Mouse (Mus musculus): ENCODE data around the gene Yeats2.
A peak's percentile ranks its signal among the peaks of the same experiment; 100 is the strongest.
"Not testable (repeated sequence)": the region's sequence is repeated elsewhere in the genome, so short reads cannot be mapped to it uniquely, and the experiment has no call there.

Gene Yeats2

DNA sequence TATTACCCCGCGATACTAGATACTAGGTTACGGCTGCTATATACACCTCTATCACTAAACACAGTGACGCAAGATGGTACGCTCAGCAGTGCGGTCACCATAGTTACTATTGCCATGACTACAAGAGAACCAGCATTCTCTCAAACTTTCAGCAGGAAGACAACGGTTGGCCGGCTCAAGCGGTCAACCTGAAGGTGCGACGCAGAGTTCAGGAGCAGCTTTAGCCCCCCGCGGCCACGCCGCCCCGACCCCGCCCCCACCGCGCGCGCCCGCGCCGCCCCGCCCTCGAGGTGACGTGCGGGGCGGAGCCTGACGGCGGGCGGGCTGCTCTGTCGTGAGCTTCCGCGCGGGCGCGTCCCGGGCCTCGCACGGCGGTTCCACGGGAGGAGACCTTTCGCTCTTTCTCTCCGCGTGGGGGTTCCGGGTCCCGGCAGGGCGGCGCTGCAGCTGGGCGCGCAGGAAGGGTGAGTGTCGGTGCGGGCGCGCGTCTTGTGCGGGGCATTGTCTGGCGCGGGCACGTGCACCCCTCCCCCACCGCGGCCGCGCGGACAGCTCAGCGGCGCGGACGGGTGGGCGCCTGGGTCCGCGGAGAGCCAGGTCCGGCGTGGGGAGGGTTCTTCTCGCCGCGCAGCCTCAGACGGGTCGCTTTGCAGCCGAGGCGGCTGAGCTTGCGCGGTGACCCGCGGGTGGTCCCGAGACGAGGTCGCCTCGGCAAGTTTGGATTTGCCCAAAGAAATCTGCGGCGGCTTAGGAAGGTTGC lies at the start of gene Yeats2:
Gene Yeats2 (plus strand): TSS at position 292 of the 760 bp plus-strand sequence.
- peak; percentile 70 for DNase-seq (ENCODE audit: low spot score)

DNA sequence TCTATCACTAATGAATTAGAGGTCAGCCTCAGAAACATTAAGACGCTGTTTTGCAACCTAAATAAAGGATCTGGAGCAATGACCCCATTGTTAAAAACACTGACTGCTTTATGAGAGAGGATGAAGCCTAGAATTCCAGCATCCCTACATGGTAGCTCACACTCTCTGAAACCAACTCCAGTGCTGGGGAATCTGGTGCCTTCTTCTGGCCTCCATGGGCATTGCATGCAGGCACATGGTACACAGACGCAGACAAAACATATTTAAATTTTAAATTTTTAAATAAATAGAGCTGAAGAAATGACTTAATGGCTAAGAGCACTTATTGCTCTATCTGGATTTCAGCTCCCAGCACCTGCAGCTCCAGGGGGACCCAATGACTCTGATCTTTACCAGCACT lies 44.9 kb upstream of the Yeats2 start:
- DNase-seq (ENCODE audit: low spot score) = no peak

DNA sequence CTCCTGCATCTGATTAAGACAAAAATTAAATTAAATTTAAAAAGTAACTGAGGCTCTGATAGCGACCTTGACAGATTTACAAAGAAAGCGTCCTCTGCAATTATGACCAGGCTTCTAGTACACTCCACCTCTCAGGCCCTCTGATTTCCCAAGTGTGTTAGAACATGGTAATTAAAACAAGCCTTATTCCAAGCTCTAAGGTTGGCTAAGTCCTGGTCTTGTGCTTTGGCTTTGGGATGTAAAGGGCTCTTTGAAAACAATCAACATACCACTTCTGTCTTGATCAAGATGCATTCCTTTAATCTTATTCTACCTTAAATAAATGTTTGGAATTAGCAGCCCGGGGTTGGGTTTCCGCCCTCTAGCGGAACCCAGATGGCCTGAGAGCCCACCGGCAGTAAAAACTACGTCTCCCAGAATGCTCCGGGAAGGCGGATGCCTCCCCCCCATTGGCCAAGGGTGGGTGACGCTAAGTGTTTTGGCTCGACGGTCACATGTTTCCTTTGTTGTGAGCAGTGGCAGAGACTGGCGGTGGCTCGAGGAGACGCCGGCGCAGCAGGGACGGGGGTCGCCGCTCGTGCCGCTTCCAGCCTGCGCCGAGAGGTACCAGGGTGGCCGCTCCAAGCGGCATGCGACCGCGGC lies 43.7 kb upstream of the Yeats2 start, which contains the start of gene Klhl24:
Gene Klhl24 (plus strand): TSS at position 474 of the 642 bp plus-strand sequence.
- DNase-seq (ENCODE audit: low spot score) = peak; percentile 62

DNA sequence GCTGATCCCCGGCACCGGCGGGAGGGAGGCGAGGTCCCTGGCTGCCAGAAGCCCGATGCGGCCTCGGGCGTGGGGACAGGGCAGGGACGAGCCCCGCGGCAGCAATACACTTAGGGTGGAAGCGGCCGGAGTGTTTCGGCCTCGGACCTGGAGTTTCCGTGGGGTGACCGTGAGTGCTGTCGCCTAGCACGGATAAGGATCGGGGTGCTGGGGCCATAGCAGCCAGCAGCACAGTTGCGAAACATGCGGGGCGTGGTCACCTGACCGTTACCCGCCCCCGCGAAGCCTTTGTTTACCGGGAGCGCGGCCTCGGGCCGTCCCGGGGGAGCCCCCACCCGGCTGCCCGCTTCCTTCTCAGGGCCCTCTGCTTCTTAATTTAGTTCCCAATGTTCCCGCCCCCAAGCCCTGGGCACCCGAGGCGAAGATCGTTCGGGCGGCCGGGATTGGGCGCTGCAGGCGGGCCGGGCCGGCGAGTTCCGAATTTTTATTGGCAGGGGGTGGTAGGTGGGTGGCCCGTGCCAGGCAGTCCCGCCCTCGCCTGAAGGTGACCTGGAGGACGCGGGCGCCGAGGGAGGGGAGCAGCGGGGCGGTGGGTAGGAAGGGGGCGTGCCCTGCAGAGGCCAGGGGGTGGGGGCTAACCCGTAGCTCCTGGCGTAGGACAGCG lies 43.0 kb upstream of the Yeats2 start:
- DNase-seq (ENCODE audit: low spot score) = peak; percentile 79

DNA sequence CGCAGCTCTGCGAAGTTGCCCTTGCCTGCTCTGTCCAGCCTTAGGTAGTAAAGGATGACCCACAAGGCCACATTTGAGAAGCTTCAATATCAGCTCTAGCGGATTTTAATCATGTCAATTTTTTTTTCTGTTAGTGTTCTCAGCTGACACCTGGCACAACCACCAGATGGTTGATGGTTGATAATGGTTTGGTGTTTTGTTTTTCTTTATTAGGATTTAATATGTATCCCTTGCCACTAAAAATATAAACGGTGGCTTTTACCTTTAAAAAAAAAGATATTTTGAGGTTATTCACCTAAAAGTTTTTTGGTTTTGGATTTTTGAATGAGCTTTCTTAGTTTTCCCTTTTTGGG lies 42.5 kb upstream of the Yeats2 start:
- DNase-seq (ENCODE audit: low spot score) = no peak

DNA sequence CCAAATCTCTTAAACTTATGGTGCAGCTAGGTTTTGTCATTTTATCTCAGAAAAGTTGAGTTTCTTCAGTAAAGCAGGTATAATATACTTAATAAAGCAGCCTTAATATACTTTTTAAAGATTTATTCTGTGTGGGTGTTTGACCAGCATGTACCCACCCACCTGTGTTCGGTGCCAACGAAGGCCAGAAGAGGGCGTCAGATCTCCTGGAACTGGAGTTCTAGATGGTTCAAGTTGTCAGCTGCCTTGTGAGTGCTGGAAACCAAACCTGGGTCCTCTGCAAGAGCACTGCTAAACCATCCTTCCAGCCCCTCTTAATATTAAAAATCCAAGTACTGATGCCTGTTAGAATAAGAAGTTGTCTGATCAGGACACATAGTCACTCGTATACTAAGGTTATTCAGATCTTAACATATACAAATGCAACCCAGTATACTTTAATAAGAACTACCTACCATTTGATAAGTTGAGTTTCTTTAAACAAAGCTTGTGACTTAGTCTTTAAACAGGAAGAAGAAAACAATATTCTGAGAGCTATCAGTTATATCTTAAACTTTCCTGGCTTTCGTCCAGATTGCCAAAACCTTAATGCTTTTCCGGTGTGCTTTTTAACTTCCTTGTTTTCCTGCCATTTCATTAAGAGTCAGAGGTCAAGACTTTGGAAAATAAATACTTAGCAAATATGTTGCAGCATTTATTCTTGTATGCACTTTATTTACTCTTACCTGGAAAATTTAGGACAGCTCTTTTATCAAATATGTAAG lies 41.8 kb upstream of the Yeats2 start:
- DNase-seq (ENCODE audit: low spot score) = no peak

DNA sequence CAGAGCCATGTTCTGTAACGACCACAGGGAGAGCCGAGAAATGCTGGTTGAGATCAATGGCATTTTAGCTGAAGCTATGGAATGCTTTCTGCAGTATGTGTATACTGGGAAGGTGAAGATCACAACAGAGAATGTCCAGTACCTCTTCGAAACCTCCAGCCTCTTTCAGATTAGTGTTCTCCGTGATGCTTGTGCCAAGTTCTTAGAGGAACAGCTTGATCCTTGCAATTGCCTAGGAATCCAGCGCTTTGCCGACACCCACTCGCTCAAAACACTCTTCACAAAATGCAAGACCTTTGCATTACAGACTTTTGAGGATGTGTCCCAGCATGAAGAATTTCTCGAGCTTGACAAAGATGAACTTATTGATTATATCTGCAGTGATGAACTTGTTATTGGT lies 33.9 kb upstream of the Yeats2 start:
- no peak for DNase-seq (ENCODE audit: low spot score)

DNA sequence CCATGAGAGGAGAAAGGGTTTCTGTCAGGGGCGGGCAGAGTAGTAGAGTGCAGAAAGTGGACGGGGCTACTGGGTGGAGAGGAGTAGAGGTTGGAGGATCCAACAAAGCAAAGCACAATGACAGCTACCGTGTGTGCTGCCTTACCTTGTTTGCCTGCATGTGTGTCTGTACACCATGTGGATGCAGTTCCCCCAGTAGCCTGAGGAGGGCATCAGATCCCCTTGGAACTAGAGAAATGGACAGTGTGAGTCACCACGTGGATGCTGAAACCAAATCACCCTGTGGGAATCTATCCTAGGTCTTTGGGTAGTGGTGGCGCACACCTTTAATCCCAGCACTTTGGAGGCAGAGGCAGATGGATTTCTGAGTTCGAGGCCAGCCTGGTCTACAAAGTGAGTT lies 31.9 kb upstream of the Yeats2 start:
- DNase-seq (ENCODE audit: low spot score) = no peak

DNA sequence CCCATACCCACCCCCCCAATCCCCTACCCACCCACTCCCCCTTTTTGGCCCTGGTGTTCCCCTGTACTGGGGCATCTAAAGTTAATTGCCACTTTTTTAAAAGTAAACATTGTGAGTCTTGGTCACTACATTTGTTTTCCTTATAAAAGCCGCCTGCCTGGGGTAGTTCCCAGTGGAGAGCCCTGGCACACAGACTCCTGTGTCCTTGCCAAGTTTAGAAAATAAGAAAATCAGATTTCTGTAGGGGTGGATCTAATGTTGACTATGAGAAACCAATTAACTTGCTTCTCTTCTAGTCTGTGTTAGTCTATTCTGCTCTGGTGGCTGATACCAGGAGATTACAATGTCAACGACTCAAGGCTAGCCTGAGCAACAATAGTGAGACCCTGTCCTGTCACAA lies 28.2 kb upstream of the Yeats2 start:
- no peak for DNase-seq (ENCODE audit: low spot score)

DNA sequence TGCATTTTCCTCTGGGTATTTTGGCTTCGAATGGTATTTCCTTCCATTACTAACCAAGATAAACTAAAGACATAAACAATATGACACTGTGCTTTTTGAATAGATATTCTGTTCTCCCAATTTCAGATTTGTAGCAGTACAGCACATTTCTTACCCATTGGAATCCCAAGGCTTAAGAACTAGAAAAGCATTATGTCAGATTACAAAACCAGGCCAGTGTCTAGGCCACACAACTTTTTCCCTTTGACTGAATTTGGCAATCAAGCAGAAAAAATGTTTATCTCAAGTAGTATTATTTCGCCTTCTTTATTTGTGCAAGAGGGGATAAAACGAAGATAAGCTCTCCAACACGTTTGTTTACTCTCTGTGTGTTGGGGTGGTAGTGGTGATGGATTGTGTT lies 24.8 kb upstream of the Yeats2 start:
- DNase-seq (ENCODE audit: low spot score) = no peak

DNA sequence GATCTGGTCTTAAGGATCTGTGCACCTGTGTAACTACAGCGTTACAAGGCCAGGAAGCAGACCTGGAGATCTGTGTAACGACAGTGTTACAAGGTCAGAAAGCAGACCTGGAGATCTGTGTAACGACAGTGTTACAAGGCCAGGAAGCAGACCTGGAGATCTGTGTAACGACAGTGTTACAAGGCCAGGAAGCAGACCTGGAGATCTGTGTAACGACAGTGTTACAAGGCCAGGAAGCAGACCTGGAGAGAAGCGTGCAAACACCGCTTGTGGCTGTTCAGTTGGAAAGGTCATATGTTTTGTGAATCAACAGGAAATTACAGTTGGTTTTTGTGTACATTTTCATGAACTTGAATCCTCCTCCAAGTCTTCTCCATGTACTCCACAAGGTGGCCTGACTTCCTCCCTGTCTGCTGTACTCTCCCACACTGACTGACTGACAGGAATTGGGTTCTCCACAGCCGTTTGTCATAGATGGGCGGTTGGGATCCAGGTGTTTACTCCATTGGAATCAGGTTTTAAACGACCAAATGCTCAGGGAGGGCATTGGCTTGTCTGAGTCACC lies 14.5 kb upstream of the Yeats2 start:
- DNase-seq (ENCODE audit: low spot score) = not testable (repeated sequence)

DNA sequence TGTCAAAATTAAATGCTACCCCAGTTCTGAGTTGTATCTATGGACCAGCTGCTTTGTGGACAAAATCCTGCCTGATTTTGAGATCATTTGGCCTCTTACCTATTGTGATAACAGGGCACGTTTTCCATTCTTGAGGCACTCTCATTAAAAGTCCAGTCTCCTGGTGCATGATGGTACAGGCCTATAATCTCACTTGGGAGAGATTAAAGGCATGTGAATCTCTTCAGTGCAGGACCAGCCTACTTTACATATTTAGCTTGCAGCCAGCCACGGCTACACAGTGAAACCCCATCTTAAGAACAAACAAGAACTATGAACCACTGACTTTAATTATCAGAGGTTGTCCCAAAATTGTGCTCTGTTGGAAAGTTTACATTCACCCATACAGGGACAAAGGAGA lies 10.5 kb upstream of the Yeats2 start:
- DNase-seq (ENCODE audit: low spot score) = no peak

DNA sequence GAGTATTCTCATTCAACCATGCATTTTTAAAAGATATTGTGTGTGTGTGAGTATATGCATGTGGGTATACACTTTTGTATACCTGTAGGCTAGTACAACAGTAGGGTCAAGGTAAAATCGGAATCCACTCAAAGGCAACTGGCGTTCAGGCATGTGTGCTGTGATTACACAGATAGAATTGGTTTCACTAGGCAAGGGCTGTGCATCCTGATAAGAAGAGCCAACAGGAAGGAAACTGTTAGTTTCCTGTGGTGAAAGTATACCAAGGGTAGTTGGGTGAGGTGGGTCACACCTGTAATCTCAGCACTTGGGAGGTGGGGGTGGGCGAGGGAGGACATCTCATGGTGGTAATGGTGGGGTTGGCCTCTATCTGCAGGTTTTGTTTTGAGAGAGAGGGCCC lies 3.7 kb downstream of the Yeats2 start:
- DNase-seq (ENCODE audit: low spot score) = no peak

DNA sequence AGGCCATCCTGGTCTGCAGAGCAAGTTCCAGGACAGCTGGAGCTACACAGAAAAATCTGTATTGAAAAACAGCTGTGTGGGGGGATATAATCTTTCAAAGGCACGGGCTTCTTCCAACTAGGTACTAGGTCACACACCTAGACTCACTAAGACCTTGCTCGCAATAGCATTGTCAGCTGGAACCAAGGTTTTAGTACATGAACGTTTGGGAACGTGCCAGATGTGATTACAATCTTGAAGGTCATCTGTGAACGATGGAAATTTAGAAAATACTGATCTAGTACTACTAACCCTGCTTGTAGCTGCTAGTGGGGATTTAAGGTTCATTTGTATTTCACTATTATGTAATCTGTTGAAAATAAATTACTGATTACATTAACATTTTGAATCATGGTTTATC lies 11.1 kb downstream of the Yeats2 start:
- no peak for DNase-seq (ENCODE audit: low spot score)

DNA sequence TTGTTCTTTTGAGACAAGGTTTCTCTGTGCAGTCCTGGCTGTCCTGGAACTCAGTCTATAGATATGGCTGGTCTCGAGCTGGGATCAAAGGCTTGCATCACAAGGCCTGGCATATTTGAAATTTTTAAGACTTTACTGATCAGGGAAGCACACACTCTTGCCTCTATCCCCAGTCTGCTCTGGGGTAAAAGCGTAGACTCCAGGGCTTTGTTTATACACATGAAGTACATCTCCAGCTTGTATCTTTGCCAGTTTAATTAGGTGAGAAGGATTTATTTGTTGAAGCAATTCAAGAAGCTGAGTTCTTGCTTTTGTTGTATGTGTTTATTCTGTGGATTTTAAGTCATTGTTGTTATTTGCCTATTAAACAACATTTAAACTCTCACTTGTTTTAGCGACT lies 12.9 kb downstream of the Yeats2 start:
- no peak for DNase-seq (ENCODE audit: low spot score)

DNA sequence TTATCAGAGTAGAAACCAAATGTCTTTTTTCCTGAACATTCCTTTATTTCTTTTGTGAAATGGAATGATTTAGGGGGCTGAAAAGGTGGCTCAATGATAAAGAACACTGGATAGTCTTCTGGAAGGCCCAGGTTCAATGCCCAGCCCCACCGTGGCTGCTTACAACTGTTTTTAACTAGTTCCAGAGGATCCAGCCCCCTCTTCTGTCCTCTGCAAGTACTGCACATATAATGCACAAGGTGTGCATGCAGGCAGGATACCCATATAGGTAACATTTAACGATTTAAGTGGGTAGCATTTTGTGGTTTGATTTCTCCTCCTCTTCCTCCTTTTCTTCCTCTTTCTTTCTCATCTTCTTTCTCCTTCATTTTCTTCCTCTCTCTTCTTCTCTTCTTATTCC lies 19.3 kb downstream of the Yeats2 start:
- DNase-seq (ENCODE audit: low spot score) = no peak

DNA sequence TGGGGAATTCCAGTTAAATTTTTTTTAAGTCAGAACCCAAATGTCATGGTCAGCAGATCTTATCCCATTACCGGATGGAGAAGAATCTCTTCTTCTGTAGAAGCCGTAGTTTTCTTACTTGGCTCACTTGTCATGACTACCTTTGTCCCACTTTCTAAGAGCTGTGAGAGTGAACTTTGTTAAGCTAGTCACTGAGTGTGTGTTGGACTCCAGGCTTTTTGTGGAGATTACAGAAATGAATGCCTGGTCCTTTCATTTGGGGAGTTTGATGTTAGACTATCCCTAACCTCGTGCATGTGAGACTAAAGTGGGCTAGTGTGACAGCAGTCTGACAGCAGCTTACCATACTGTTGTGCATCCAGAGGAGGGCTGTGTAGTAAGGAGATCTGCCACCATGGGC lies 28.2 kb downstream of the Yeats2 start:
- DNase-seq (ENCODE audit: low spot score) = no peak

DNA sequence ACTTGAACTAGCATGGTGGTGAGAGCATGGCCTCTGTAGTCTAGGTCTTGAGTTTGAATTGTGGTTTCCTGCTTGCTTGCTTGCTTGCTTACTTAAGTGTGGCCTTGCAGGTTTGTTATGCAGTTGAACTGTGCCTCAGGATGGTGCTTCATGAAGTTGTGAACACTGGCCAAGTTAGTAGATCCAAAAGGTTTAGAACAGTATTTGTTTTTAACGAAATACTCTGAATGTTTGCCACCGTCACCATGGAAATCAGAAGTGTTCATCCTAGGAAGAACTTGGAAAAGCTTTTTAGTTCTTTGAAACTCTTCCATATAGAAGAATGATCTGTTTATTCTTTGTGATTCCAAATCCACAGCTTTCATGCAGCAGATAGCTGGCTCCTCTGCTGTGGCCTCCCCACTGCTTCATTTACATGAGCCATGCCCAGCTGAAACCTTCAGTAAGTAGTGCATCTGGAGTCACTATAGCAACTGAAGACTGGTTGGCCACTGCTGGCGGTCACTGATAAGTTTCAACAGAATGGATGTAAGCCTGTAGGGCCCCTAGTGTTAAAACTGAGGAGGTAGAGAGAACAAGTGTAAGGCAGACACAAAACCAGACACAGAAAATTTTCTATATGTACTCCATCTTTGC lies 28.7 kb downstream of the Yeats2 start:
- DNase-seq (ENCODE audit: low spot score) = no peak

DNA sequence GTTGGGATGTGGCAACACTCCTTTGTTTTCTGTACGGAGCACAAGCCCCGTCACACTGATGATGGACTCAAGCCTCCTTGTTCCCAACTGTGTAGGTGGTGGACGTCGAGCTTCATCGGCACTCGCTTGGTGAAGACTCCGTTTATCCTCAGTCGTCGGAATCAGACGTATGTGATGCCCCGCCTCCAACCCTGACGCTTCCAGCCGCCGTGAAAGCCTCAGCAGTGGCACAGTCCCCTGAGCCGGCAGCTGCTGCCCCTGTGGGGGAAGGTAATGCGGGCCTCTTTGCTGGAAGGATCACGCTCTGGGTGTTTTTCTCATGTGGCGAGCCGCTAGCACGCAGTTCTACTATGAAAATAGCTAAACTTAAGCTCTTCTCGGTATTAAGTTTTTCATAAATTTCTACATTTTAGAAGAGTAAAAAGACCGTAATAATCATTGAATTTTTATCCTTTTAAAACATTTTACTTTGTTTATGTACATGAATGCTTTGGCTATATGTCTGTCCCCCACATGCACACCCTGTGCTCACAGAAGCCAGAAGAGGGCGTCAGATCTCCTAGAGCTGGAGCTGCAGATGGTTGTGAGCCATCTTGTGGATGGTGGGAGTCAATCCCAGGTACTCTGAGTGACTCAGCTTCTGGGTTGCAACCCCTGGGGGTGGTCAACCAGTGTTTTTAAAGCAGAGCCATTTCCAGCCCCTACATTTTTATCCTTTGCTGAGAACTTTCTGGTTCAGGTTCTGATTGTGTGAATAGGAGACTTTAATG lies 38.7 kb downstream of the Yeats2 start:
- no peak for DNase-seq (ENCODE audit: low spot score)

DNA sequence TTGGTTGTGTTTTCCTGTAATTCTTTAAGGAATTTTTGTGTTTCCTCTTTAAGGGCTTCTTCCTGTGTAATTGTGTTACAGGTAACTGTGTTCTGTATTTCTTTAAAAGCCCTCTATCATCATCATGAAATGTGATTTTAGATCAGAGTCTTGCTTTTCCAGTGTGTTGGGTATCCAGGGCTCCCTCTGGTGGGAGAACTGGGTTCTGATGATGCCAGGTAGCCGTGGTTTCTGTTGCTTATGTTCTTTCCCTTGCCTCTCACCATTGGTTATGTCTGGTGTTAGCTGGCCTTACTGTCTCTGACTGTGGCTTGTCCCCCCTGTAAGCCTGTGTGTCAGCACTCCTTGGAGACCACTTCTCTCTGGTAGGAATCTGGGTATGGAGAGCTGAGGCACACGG lies 44.5 kb downstream of the Yeats2 start:
- no peak for DNase-seq (ENCODE audit: low spot score)

All from ovary, postnatal 10 days (tissue).